Mouse (Mus musculus): ENCODE data around the gene Foxp1.

DNA sequence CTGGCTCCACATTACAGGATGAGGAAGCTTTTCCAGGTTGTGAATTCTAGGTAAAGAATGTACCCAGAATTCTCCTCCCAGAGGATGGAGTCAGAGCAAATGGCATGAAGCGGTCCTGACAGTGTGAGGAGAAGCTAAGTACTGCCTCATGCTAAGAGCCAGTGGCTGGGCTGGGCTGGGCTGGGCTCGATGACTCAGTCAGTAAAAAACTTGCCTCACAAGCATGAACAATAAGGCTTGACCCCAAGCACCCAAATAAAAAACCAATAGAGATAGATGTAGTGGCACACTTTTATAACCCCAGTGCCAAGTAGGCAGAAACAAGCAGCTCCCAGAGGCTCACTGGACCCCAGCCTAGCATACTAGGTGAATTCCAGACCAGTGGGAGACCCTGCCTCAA is 304.7 kb downstream of the Foxp1 start:
- TF ChIP-seq CTCF (IDR thresholded peaks at IDR 0.05; ENCODE audit: control insufficient read depth, insufficient read depth, low read length) (no peak), POLR2A (IDR thresholded peaks at IDR 0.05; ENCODE audit: borderline replicate concordance, control insufficient read depth, low read depth, low read length) (no peak)

All from bone marrow, adult 2 months (tissue).